Mouse (Mus musculus): ENCODE results near the gene Tmem108.

Gene Tmem108

GRCm38 (mm10) chr9:103498699-103499098 is 262.9 kb downstream of the Tmem108 start:
- DNase-seq (ENCODE audit: low spot score): no peak

- DNase-seq (ENCODE audit: low spot score): no peak
Observed at GRCm38 (mm10) chr9:103495391-103495790, 266.2 kb downstream of the Tmem108 start.

- peak; percentile 66 for DNase-seq (ENCODE audit: low spot score)
Observed at GRCm38 (mm10) chr9:103494346-103495020, 267.2 kb downstream of the Tmem108 start.

GRCm38 (mm10) chr9:103491985-103492384 is 269.7 kb downstream of the Tmem108 start:
- DNase-seq (ENCODE audit: low spot score): no peak

- DNase-seq (ENCODE audit: low spot score): peak; percentile 79
Observed at GRCm38 (mm10) chr9:103490439-103490838, 271.2 kb downstream of the Tmem108 start.

GRCm38 (mm10) chr9:103489883-103490282 is 271.8 kb downstream of the Tmem108 start:
- no peak for DNase-seq (ENCODE audit: low spot score)

- DNase-seq (ENCODE audit: low spot score): no peak
Observed at GRCm38 (mm10) chr9:103489096-103489495, 272.5 kb downstream of the Tmem108 start.

- no peak for DNase-seq (ENCODE audit: low spot score)
Observed at GRCm38 (mm10) chr9:103486262-103486661, 275.4 kb downstream of the Tmem108 start.

- no peak for DNase-seq (ENCODE audit: low spot score)
Observed at GRCm38 (mm10) chr9:103485606-103486005, 276.0 kb downstream of the Tmem108 start.

- DNase-seq (ENCODE audit: low spot score): peak; percentile 26
Observed at GRCm38 (mm10) chr9:103480603-103481220, 280.9 kb downstream of the Tmem108 start.

- DNase-seq (ENCODE audit: low spot score): no peak
Observed at GRCm38 (mm10) chr9:103480044-103480576, 281.5 kb downstream of the Tmem108 start, which contains the start of gene Bfsp2. Gene Bfsp2 (minus strand): TSS chr9:103480420.

GRCm38 (mm10) chr9:103475414-103475813 is 286.2 kb downstream of the Tmem108 start:
- no peak for DNase-seq (ENCODE audit: low spot score)

GRCm38 (mm10) chr9:103473915-103474688 is 287.5 kb downstream of the Tmem108 start:
- DNase-seq (ENCODE audit: low spot score): no peak

GRCm38 (mm10) chr9:103471784-103472183 is 289.9 kb downstream of the Tmem108 start:
- no peak for DNase-seq (ENCODE audit: low spot score)

GRCm38 (mm10) chr9:103469516-103469915 is 292.1 kb downstream of the Tmem108 start:
- DNase-seq (ENCODE audit: low spot score): no peak

- DNase-seq (ENCODE audit: low spot score): no peak
Observed at GRCm38 (mm10) chr9:103468911-103469310, 292.7 kb downstream of the Tmem108 start.

- DNase-seq (ENCODE audit: low spot score): peak; percentile 18
Observed at GRCm38 (mm10) chr9:103465711-103466220, 295.9 kb downstream of the Tmem108 start.

- DNase-seq (ENCODE audit: low spot score): no peak
Observed at GRCm38 (mm10) chr9:103465293-103465692, 296.3 kb downstream of the Tmem108 start.

GRCm38 (mm10) chr9:103463833-103464232 is 297.8 kb downstream of the Tmem108 start:
- DNase-seq (ENCODE audit: low spot score): no peak

GRCm38 (mm10) chr9:103459839-103460238 is 301.8 kb downstream of the Tmem108 start:
- DNase-seq (ENCODE audit: low spot score): no peak

- no peak for DNase-seq (ENCODE audit: low spot score)
Observed at GRCm38 (mm10) chr9:103459307-103459706, 302.3 kb downstream of the Tmem108 start.

GRCm38 (mm10) chr9:103449651-103450050 is 312.0 kb downstream of the Tmem108 start:
- DNase-seq (ENCODE audit: low spot score): no peak
